ENCODE assay signal across 8 mouse cellular contexts in the genomic region with DNA sequence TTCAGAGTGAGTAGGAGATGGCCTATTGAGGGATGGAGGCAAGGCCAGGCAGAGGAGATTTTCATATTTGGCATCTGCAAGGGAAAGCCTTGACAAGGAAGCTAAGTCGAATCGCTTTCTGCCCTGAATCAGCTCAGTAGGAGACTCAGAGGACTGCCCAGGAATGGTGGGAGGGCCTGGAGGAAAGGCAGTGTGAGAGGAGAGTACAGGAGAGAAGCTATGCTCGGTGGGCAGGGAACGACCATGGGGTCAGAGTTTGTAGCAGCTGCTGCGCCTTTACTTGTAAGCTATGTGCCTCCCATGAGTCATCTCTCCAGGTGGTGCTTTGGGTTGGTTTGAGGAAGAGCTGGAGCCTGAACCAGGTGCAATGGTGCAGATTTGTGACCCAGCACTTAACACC. TPM values are rescaled to one million over a fixed set of nuclear protein-coding genes. Genes with fewer than 3 reads are reported as not detected.
DNase-seq lines count a peak whose midpoint lies in the region; ATAC-seq and TF ChIP-seq lines count a peak whose summit lies in the region.

No protein-coding gene starts in this region.

- no peak overlapping the region for H3K9ac ChIP-seq in limb, embryonic 15.5 days
- no peak overlapping the region for H3K9ac ChIP-seq in stomach, postnatal 0 days (ENCODE audit: low read length)

- H3K9me3 ChIP-seq in megakaryocyte, embryonic 14.5 days = no peaks in the 10 kb centered on the region
- H3K9me3 ChIP-seq in limb, embryonic 15.5 days = no peaks in the 10 kb centered on the region
- no peaks in the 10 kb centered on the region for H3K9me3 ChIP-seq in stomach, postnatal 0 days (ENCODE audit: control insufficient read depth, low read length)

- no peak for ATAC-seq in megakaryocyte, adult 5-6 weeks (ENCODE audit: poor library complexity, severe bottlenecking)
- no peak for ATAC-seq in limb, embryonic 15.5 days (ENCODE audit: insufficient number of reproducible peaks, low FRiP score, low TSS enrichment, low read depth)
- ATAC-seq in stomach, postnatal 0 days (ENCODE audit: low FRiP score, low TSS enrichment) = no peak

- H3K4me1 ChIP-seq in megakaryocyte, embryonic 14.5 days = peaks cover 51% of the 10 kb centered on the region
- peaks cover 30% of the 10 kb centered on the region for H3K4me1 ChIP-seq in limb, embryonic 15.5 days
- no peaks in the 10 kb centered on the region; the same call in 1 of the 2 replicates for H3K4me1 ChIP-seq in stomach, postnatal 0 days (replicated peaks; ENCODE audit: control insufficient read depth, insufficient read depth)

- no peak for TF ChIP-seq CTCF in stomach, postnatal 0 days (IDR thresholded peaks at IDR 0.05; ENCODE audit: low read depth)

- H3K4me3 ChIP-seq in megakaryocyte, embryonic 14.5 days (replicated peaks) = peak overlapping the region; percentile 98
- peak overlapping the region; percentile 98 for H3K4me3 ChIP-seq in limb, embryonic 15.5 days
- peak overlapping the region; percentile 99; the same call in 1 of the 2 replicates for H3K4me3 ChIP-seq in stomach, postnatal 0 days (ENCODE audit: low read depth, low read length)

- no peak for TF ChIP-seq EP300 in stomach, postnatal 0 days (optimal IDR thresholded peaks at IDR 0.05)

- peaks cover 54% of the 10 kb centered on the region for H3K36me3 ChIP-seq in megakaryocyte, embryonic 14.5 days (replicated peaks; ENCODE audit: low read length)
- peaks cover 28% of the 10 kb centered on the region for H3K36me3 ChIP-seq in limb, embryonic 15.5 days
- no peaks in the 10 kb centered on the region for H3K36me3 ChIP-seq in stomach, postnatal 0 days (ENCODE audit: control insufficient read depth, insufficient read depth, low read length)

- peak overlapping the region; percentile 99; the same call in 1 of the 2 replicates for H3K27ac ChIP-seq in limb, embryonic 15.5 days
- H3K27ac ChIP-seq in stomach, postnatal 0 days (replicated peaks) = peak overlapping the region; percentile 97; the same call in 1 of the 2 replicates

- peak overlapping the region; percentile 83 for H3K4me2 ChIP-seq in limb, embryonic 15.5 days
- H3K4me2 ChIP-seq in stomach, postnatal 0 days (replicated peaks; ENCODE audit: low read depth) = peak overlapping the region; percentile 71

- DNase-seq in cerebellum, adult 9-10 months = peak; percentile 49
- DNase-seq in cerebellum, adult 18-20 months = no peak
- DNase-seq in stomach, postnatal 0 days (ENCODE audit: low spot score) = no peak
- no peak for DNase-seq in adipocyte (ENCODE audit: low spot score)
- no peak for DNase-seq in embryo, embryonic 10.5 days (ENCODE audit: low spot score)

- 39% methylated on average over 5 of the region's 5 CpGs for WGBS in limb, embryonic 15.5 days
- WGBS in stomach, postnatal 0 days = 39% methylated on average over 5 of the region's 5 CpGs

- no peaks in the 10 kb centered on the region for H3K27me3 ChIP-seq in megakaryocyte, embryonic 14.5 days (replicated peaks)
- H3K27me3 ChIP-seq in limb, embryonic 15.5 days = no peaks in the 10 kb centered on the region
- no peaks in the 10 kb centered on the region for H3K27me3 ChIP-seq in stomach, postnatal 0 days (ENCODE audit: control insufficient read depth, insufficient read depth, low read length)

RNA-seq across cellular contexts. Expression of gene Ewsr1, which starts 1.7 kb away (rescaled TPM):
- polyA plus RNA-seq in megakaryocyte, embryonic 14.5 days (2012; ENCODE audit: insufficient read depth, low replicate concordance) = 186 and 838 TPM in 2 replicates
- total RNA-seq in megakaryocyte, adult 5-6 weeks (2015) = 129 and 153 TPM in 2 replicates
- total RNA-seq in megakaryocyte, adult 5-6 weeks (2017) = 326 and 348 TPM in 2 replicates
- 655 and 680 TPM in 2 replicates for polyA plus RNA-seq in limb, embryonic 15.5 days (2015; fragmentation: Nextera tagmentation; extraction: Ambion mirVana)
- polyA plus RNA-seq in stomach, postnatal 0 days (2015; fragmentation: Nextera tagmentation; extraction: Ambion mirVana) = 231 and 235 TPM in 2 replicates

RNA-seq across cellular contexts. Expression of gene Rhbdd3, which starts 2.1 kb away (rescaled TPM):
- polyA plus RNA-seq in megakaryocyte, embryonic 14.5 days (2012; ENCODE audit: insufficient read depth, low replicate concordance) = 28.8 and 47.9 TPM in 2 replicates
- total RNA-seq in megakaryocyte, adult 5-6 weeks (2015) = 2.6 and 6.0 TPM in 2 replicates
- total RNA-seq in megakaryocyte, adult 5-6 weeks (2017) = 11.5 and 14.5 TPM in 2 replicates
- 23.1 and 26.1 TPM in 2 replicates for polyA plus RNA-seq in limb, embryonic 15.5 days (2015; fragmentation: Nextera tagmentation; extraction: Ambion mirVana)
- 19.1 and 19.6 TPM in 2 replicates for polyA plus RNA-seq in stomach, postnatal 0 days (2015; fragmentation: Nextera tagmentation; extraction: Ambion mirVana)

RNA-seq across cellular contexts. Expression of gene Gas2l1, which starts 35.7 kb away (rescaled TPM):
- 1,288 and 2,398 TPM in 2 replicates for polyA plus RNA-seq in megakaryocyte, embryonic 14.5 days (2012; ENCODE audit: insufficient read depth, low replicate concordance)
- 1.5 and 2.4 TPM in 2 replicates for total RNA-seq in megakaryocyte, adult 5-6 weeks (2015)
- total RNA-seq in megakaryocyte, adult 5-6 weeks (2017) = 0.89 and 1.1 TPM in 2 replicates
- polyA plus RNA-seq in limb, embryonic 15.5 days (2015; fragmentation: Nextera tagmentation; extraction: Ambion mirVana) = 32.3 and 34.4 TPM in 2 replicates
- 21.4 and 24.8 TPM in 2 replicates for polyA plus RNA-seq in stomach, postnatal 0 days (2015; fragmentation: Nextera tagmentation; extraction: Ambion mirVana)

RNA-seq across cellular contexts. Expression of gene Rasl10a, which starts 42.9 kb away (rescaled TPM):
- polyA plus RNA-seq in megakaryocyte, embryonic 14.5 days (2012; ENCODE audit: insufficient read depth, low replicate concordance) = 12.0 and 22.3 TPM in 2 replicates
- total RNA-seq in megakaryocyte, adult 5-6 weeks (2015) = not detected in 2 replicates
- total RNA-seq in megakaryocyte, adult 5-6 weeks (2017) = not detected in 2 replicates
- 7.1 and 8.6 TPM in 2 replicates for polyA plus RNA-seq in limb, embryonic 15.5 days (2015; fragmentation: Nextera tagmentation; extraction: Ambion mirVana)
- polyA plus RNA-seq in stomach, postnatal 0 days (2015; fragmentation: Nextera tagmentation; extraction: Ambion mirVana) = 1.6 and 1.9 TPM in 2 replicates

RNA-seq across cellular contexts. Expression of gene Emid1, which starts 51.3 kb away (rescaled TPM):
- polyA plus RNA-seq in megakaryocyte, embryonic 14.5 days (2012; ENCODE audit: insufficient read depth, low replicate concordance) = 7.7 and 18.6 TPM in 2 replicates
- total RNA-seq in megakaryocyte, adult 5-6 weeks (2015) = 0.85 and 2.7 TPM in 2 replicates
- 1.6 and 1.7 TPM in 2 replicates for total RNA-seq in megakaryocyte, adult 5-6 weeks (2017)
- polyA plus RNA-seq in limb, embryonic 15.5 days (2015; fragmentation: Nextera tagmentation; extraction: Ambion mirVana) = 39.1 and 41.0 TPM in 2 replicates
- polyA plus RNA-seq in stomach, postnatal 0 days (2015; fragmentation: Nextera tagmentation; extraction: Ambion mirVana) = 48.7 and 51.3 TPM in 2 replicates

Comparison
In these comparisons a context has a peak if more than half of its experiments do, and no peak if none do; other contexts are left out.
1. RNA of gene Gas2l1, which starts 35.7 kb away (polyA plus RNA-seq): 1,288 to 2,398 TPM in megakaryocyte, embryonic 14.5 days; 32.3 to 34.4 TPM in limb, embryonic 15.5 days and 21.4 to 24.8 TPM in stomach, postnatal 0 days; every median in the first group is over 10 times any median in the second.
2. Peak in every context shown above with its lines, with median percentiles within 50 percentile points of each other: H3K4me3 ChIP-seq.